Mouse (Mus musculus) naive thymus-derived CD4-positive, alpha-beta T cell, adult 2 months (primary cell): ENCODE measurements around the gene Erc2.

ENCODE experiments used
- DNase-seq: peaks from one replicate; pipeline ENCODE4 v3.0.0-alpha.2; 2011; ENCODE audit warnings: low read depth

Gene Erc2

DNA sequence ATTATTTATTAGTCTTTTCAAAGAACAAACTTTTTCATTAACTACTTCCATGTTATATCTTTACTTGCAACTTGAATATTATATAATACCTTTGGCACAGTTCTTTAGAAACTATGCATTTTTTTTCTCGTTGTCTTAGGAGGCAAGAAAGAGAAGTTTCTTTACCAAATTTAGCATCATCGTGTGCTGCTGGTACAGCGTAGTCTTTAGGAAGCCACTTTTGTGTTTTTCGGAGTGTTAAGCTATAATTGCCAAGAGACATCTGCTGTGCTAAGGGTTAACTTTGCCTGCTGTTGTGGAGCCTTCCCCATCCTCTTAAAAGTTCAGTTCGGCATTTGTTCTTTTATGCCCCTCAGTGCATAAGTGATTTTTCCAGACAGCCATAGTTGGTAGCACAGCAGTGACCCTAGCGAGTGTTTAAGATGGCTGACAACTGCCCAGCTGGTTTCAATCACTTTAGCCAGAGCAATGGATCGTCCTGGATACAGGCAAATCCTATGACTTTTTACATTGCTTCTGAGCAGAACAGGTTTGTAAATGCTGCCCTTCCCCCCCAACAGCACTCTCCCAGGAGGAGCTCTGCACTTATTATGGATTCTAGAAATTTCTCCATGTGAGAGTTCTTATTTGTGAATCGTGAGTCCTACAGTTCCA lies 570.6 kb downstream of the Erc2 start:
- DNase-seq, result no peak

DNA sequence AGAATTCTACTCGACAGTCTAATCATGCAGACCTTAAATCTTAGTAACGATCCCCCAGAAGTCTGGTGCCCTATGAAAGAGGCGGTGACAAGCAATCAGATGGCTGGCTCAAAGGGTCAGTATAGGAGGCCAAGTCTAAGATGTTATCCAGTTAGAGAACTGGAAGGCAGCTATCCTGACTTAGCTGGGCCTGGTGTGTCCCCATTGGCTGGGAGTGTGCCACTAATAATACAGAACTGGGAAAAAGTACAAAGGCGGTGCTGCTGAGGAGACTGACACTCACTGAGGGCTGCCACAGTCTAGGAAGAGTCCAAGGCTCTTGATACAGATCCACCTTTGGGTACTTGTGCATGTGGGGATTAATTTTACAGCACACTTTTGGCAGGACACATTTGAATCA lies 581.6 kb downstream of the Erc2 start:
- no peak for DNase-seq

DNA sequence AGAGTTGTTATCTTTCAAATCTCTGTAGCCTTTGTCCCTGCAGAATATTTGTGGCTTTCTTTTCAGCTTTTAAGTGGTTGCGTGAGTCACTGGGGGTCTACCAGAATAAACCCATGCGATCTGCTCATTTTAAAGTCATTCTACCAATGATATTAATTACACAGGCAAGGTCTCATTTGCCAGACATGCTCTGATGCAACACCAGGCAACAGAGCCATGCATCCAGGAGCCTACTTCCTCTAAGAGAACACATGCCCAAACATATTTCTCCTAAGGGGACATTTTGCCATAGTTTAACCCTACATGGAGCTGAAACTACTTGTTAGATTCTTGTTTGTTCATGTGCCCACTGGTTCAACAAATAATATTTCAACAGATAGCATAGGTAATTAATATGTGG lies 584.1 kb downstream of the Erc2 start:
- DNase-seq, result no peak

- no peak for DNase-seq
Measured at GRCm38 (mm10) chr14:28225550-28225949, 603.3 kb downstream of the Erc2 start.

- no peak for DNase-seq
Measured at GRCm38 (mm10) chr14:28230563-28230962, 608.3 kb downstream of the Erc2 start.

GRCm38 (mm10) chr14:28231241-28231640 lies 609.0 kb downstream of the Erc2 start:
- no peak for DNase-seq

DNA sequence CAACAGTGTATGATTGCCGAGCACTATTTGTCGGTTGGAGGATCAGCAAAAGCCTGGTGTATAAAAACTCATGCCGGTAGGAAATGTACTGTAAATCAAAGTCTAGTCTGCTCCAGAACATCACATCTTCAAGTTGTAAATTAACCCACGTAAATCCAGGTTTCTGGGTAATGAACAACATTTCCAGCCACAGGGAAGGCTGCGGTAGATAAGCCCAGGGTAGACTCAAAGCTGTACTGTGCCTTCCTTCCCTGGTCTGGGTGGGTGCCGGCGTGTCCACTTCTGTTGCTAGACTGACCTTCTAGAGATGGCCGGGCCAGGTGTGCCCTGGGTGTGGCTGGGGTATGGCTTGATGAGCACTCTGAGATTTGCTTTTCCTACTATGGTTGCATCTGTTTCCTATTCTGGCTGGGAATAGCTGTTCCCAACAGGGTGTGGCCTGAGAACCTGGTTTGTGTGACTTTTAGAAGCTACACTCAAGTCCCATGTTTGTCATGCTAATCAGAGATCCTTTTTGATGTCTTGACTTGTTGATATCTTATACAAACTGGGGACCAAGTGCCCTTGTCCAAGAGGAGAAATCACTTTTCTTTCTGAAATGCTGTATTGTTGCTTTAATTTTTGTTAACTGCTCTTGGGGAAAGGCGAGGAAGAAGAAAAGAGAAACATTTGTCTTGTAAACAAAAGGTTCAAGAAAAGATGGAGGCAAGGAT lies 616.3 kb downstream of the Erc2 start:
- no peak for DNase-seq

- DNase-seq, result no peak
Measured at GRCm38 (mm10) chr14:28240111-28240510, 617.9 kb downstream of the Erc2 start.

DNA sequence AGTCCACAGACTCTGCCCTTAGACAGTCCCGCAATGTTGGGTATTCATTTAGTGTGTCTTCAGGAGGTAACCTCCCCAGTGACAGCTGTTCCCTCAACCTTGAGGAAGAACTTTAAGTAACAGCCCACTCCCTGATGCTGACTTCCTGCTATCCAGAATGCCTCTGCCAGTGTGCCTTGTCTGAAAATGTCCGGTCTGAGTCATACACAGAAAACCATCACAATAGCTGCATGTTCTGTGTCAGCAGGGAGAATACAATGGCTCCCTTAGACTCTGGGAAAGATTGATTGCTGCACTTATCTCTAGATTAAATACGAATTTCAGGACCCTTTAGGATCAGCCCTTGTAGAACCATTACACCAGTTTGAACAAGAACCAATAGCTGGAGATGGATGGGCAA lies 620.5 kb downstream of the Erc2 start:
- DNase-seq, result no peak

GRCm38 (mm10) chr14:28243474-28243873 lies 621.2 kb downstream of the Erc2 start:
- no peak for DNase-seq

DNA sequence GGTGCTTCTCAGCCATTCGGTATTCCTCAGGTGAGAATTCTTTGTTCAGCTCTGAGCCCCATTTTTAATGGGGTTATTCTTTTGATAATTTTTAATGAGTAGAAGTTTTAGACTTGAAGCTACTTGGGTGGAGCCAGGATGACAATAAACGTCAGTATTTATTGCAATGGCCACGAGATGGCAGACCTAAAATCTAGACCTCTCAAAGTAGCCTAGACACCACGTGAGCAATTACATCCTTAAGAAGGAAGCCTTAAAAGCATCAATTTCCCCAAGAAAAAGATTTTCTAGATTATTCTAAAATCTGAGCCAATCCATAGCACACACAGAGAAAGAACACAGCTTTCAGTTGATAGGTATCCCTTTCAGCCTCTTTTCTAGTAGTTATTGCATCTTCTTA lies 640.5 kb downstream of the Erc2 start:
- no peak for DNase-seq

DNA sequence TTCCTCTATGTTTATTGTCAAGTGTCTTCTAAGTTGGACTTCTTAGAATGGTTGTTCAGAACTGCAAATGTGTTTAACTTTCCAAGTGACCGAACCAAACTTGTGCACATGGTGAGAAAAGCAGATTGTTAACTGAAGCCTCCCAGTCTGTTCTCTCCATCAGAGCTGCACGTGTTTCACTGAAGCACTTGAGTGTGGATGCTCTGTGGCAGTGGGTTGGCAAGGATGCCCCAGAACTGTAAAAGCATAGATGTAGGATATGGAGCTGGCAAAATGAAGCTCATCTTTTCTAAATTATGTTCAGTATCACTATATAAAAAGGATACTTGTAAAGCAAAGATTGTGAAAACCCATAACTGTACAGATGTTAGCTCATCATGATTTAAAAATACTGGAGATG lies 645.1 kb downstream of the Erc2 start:
- no peak for DNase-seq

DNA sequence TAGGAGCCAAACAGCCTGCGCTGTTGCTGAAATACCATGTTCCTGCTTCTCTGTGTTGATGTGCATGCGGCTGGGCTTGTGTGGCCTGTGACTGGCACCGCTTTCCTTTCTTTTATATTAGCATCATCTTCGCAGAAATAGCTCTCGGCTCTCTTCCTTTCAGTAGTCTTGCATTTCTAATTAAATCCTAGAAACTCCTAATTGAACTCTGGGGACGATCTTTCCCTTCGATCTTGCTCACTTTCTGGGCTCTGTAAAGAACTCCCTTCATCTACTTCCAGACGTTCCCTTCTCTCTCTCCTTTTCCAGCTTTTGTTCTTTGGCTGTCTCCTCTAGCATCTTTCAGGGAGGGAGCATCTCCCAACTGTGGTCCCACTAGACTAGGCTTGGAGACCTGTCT lies 649.6 kb downstream of the Erc2 start:
- DNase-seq, result no peak

GRCm38 (mm10) chr14:28273669-28274068 lies 651.4 kb downstream of the Erc2 start:
- no peak for DNase-seq

DNA sequence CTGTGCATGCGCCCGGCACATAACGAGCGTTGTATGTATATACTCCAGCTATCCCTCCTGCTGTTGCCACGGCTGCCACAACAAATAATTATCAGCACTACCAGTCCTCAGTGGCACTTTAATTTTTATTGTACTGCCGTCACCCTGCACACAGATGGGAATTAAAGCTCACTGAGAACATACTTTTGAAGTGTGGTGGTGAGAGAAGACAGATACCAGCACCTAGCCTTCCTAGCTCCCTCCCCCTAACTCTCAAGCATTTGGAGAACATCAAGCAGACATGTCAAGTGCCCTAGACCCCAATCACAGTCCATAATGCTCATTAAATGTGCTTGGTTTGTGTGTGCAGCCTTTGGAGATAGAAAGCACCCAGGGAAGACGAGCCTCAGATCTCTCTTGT lies 652.6 kb downstream of the Erc2 start:
- DNase-seq, result no peak

DNA sequence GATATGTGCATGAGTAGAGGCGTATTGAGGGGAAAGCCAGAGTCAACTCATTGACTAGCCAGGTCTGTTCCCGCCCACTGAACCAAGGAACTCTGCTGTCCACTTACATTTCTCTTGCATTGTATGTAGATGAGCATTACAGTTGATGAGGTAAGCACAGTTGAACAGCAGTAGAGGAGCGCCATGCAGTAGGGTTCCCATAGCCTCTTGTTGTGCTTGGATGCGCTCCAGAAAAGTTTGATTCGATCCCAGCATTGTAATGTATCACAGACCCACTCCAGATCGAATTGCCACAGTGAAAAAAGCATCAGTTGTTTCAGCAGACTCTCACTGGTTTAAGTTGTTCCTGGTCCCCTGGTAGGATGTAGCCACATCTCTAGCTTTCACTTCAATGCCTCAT lies 656.7 kb downstream of the Erc2 start:
- no peak for DNase-seq

DNA sequence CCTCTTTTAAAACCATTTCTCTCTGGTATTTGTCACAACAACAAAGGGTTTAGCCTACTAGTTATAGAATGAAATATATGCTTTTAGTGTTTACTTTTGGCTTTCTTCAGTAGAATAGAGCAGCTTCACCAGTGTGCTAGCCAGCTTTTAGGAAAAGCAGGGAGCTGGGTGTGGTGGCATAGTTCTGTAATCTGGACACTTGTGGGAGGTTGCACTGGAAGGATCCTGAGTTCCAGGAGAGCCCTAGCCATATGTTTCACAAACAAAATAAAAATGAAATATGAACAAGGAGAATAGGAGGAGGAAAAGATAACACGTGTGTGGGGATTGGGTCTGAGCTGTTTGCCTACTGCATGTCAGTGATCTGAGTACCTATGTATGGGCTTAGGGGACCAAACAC lies 658.1 kb downstream of the Erc2 start:
- DNase-seq, result no peak

GRCm38 (mm10) chr14:28283319-28284095 lies 661.3 kb downstream of the Erc2 start:
- DNase-seq, result no peak

DNA sequence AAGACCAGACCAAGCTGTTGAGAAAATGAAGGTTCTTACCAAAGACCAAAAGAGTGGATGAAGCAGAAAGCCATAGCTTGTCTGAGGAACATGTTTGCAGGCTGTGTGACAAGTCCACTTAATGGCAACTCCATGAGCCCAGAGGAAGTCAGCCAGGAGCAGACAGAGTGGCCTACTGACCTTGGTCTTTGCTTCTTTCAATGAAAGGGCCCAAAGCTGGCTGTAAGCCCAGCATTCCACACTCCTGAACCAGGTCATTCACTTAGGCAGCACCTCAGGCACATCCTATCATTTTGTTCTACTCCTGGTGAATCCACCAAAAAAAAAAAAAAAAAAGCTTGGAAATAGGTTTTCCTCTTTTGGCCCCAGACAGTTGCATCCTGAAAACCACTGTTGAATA lies 664.3 kb downstream of the Erc2 start:
- DNase-seq, result no peak

DNA sequence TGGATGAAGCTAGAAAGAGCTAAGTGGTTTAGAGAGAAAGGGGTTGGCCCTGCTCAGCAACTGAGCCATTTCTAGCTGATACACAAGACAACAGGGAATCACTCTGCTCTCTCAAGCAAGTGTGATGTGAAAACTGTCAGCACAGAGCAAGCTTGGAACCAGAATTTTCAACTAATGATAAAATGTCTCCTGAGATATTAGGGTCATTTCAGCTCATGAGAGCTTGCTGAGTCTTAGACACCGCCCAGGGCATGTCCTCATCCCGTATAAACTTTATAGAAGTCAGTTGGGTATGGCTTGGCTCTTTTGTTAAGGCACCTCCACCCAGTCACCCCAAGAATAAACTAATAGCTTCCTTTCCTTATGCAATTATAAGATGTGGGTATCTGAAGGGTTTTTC lies 666.0 kb downstream of the Erc2 start:
- DNase-seq, result no peak

DNA sequence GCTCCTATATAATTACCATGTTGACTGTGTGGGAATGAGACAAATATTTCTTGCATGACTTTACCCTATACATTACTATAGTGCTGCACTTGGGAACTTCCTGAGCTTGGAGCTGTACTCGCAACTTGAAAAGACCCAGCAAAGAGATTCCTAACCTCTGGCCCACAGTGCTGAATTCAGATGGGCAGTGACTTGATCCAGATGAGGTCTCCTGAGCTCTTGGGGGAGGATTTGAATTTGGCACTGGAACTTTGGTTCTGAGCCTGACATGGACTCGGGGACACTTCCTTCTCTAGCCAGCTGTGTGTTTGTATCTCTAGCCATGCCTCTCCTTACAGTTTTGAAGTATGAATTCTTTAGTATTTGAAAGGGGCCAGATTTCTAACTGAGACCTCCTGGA lies 666.7 kb downstream of the Erc2 start:
- no peak for DNase-seq

DNA sequence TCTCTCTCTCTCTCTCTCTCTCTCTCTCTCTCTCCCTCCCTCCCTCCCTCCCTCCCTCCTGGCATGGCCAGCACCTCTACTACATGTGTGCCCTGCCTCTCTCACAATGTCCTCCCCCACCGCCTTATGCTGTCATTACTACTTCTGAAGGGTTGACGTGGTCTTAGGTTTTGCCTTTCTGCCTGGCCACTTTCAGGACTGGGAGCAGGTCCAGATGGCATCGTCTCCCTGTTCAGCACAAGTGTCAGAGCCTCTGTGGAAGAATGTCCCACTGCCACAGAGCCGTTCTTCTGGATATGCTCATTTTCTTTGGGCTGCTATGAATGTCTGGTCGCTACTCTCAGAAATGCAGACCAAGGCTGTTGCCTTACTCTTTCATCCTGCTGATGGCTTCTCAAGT lies 671.7 kb downstream of the Erc2 start:
- no peak for DNase-seq

DNA sequence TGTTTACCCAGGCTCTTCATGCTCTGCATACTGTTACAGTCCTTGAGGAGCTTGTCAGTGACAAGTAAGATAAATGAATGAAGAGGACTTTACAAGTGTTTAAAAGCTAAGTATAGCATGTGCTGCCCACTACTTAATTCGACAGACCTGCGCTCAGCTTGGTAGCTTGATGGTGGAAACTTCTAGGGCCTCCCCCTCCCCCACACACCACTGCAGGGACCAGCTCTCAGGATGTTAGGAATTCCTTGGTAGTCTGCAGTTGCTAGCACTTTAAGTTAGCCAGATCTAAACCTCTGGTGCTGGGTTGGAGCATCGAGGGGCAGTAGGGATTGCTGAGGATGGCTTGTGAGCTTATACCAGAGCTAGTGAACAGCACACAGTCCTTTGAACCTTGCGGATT lies 672.9 kb downstream of the Erc2 start:
- DNase-seq, result no peak
